Mouse (Mus musculus) myocyte (in vitro differentiated cells): ENCODE measurements around the gene 4930550C14Rik. TPM values are rescaled to one million over a fixed set of nuclear protein-coding genes. Genes with fewer than 3 reads are reported as not detected.

Experiments used
- H3K27me3 ChIP-seq: one replicate; pipeline ENCODE4 v1.6.1; 2011; ENCODE audit not compliant: control insufficient read depth, insufficient read depth, insufficient read length
- H3K36me3 ChIP-seq: one replicate; pipeline ENCODE4 v1.6.1; 2011; ENCODE audit not compliant: control insufficient read depth, insufficient read depth
- H3K4me2 ChIP-seq: one replicate; pipeline ENCODE4 v1.6.1; 2011; ENCODE audit warnings: low read depth, control low read depth
- H3K4me3 ChIP-seq: one replicate; pipeline ENCODE4 v1.5.1; 2011; ENCODE audit warnings: mild to moderate bottlenecking, control low read depth, moderate library complexity
- H3K79me2 ChIP-seq: one replicate; pipeline ENCODE4 v1.6.1; 2011; ENCODE audit not compliant: control insufficient read depth, insufficient read depth
- H3ac ChIP-seq: one replicate; pipeline ENCODE4 v1.6.1; 2011; ENCODE audit not compliant: control insufficient read depth, insufficient read length
- CEBPB ChIP-seq: IDR thresholded peaks from 2 replicates; pipeline ENCODE4 v1.6.1; 2011; ENCODE audit warnings: mild to moderate bottlenecking, moderate library complexity; ENCODE audit not compliant: poor library complexity, insufficient read depth, severe bottlenecking
- E2F4 ChIP-seq: IDR thresholded peaks from one replicate; pipeline ENCODE4 v1.6.1; 2011; ENCODE audit warnings: mild to moderate bottlenecking, control low read depth, moderate library complexity; ENCODE audit not compliant: insufficient read depth
- MAX ChIP-seq: IDR thresholded peaks from one replicate; pipeline ENCODE4 v1.6.1; 2011; ENCODE audit warnings: low read depth, mild to moderate bottlenecking, control low read depth
- MYOD1 ChIP-seq, 3 experiments: IDR thresholded peaks; one replicate each; pipeline ENCODE4 v1.6.1; 2011; ENCODE audit warnings: control low read depth in 2 of 3, low read depth in 2 of 3, mild to moderate bottlenecking in 2 of 3, moderate library complexity in 1 of 3; ENCODE audit not compliant: insufficient read length in 2 of 3, control insufficient read depth in 1 of 3
- MYOG ChIP-seq, 3 experiments: IDR thresholded peaks; one replicate each; pipeline ENCODE4 v1.6.1; 2011; ENCODE audit warnings: control low read depth in 2 of 3, low read depth in 2 of 3, mild to moderate bottlenecking in 2 of 3; ENCODE audit not compliant: insufficient read length in 2 of 3, control insufficient read depth in 1 of 3, insufficient read depth in 1 of 3
- POLR2A ChIP-seq: IDR thresholded peaks from one replicate; pipeline ENCODE4 v1.6.1; 2011; ENCODE audit warnings: low read depth, mild to moderate bottlenecking, control low read depth, moderate library complexity; ENCODE audit not compliant: insufficient read length
- POLR2AphosphoS2 ChIP-seq: IDR thresholded peaks from one replicate; pipeline ENCODE4 v1.6.1; 2011; ENCODE audit warnings: low read depth, control low read depth; ENCODE audit not compliant: insufficient read length
- REST ChIP-seq: IDR thresholded peaks from one replicate; pipeline ENCODE4 v1.6.1; 2011; ENCODE audit warnings: mild to moderate bottlenecking, control low read depth, moderate library complexity; ENCODE audit not compliant: insufficient read depth, insufficient read length
- SRF ChIP-seq: IDR thresholded peaks from one replicate; pipeline ENCODE4 v1.6.1; 2011; ENCODE audit warnings: low read depth; ENCODE audit not compliant: control insufficient read depth, insufficient read length
- TCF12 ChIP-seq: IDR thresholded peaks from one replicate; pipeline ENCODE4 v1.6.1; 2011; ENCODE audit warnings: mild to moderate bottlenecking, control low read depth; ENCODE audit not compliant: poor library complexity, insufficient read depth, severe bottlenecking
- TCF3 ChIP-seq: IDR thresholded peaks from one replicate; pipeline ENCODE4 v1.6.1; 2011; ENCODE audit warnings: low read depth, control low read depth; ENCODE audit not compliant: insufficient read length
- USF1 ChIP-seq: IDR thresholded peaks from one replicate; pipeline ENCODE4 v1.6.1; 2011; ENCODE audit warnings: low read depth, mild to moderate bottlenecking, control low read depth, moderate library complexity
- polyA plus RNA-seq: library from polyadenylated mRNA; unstranded; fragments of >200 nt; fragmentation: generic; extraction: Trizol; gene quantifications from one replicate; pipeline ENCODE4 v1.2.1, GENCODE M21; 2012; ENCODE audit warnings: missing spikeins

The 4930550C14Rik gene
- polyA plus RNA-seq, 1 experiment, result 0.59 TPM

GRCm38 (mm10) chr9:53397685-53398387, 4.3 kb upstream of the 4930550C14Rik start:
- no peak overlapping the region for H3K4me3 ChIP-seq
- H3K4me2 ChIP-seq, result no peak overlapping the region
- no peaks in the 10 kb centered on the region for H3K36me3 ChIP-seq
- no peak overlapping the region for H3ac ChIP-seq
- no peaks in the 10 kb centered on the region for H3K79me2 ChIP-seq
- no peak for TF ChIP-seq MAX
- no peak for TF ChIP-seq SRF
- peak; percentile 55; the same call in 1 of the 2 replicates for TF ChIP-seq CEBPB
- no peak for TF ChIP-seq USF1
- no peak for TF ChIP-seq POLR2AphosphoS2
- no peak for TF ChIP-seq E2F4
- TF ChIP-seq MYOD1 (IDR thresholded peaks at IDR 0.05; ENCODE audit: control insufficient read depth in 1 of 3, insufficient read length in 2 of 3, low read depth in 2 of 3), result no peak
- no peaks in the 10 kb centered on the region for H3K27me3 ChIP-seq

- no peak overlapping the region for H3K4me2 ChIP-seq
- H3K36me3 ChIP-seq, result no peaks in the 10 kb centered on the region
- H3ac ChIP-seq, result no peak overlapping the region
- H3K4me3 ChIP-seq, result no peak overlapping the region
- H3K27me3 ChIP-seq, result no peaks in the 10 kb centered on the region
- H3K79me2 ChIP-seq, result no peaks in the 10 kb centered on the region
- no peak for TF ChIP-seq POLR2AphosphoS2
- TF ChIP-seq TCF12, result no peak
- TF ChIP-seq USF1, result no peak
- no peak for TF ChIP-seq TCF3
- TF ChIP-seq SRF, result no peak
Measured at GRCm38 (mm10) chr9:53398388-53398700, 3.8 kb upstream of the 4930550C14Rik start.

- Histone ChIP-seq H3K4me3 (no peak overlapping the region), H3ac (no peak overlapping the region), H3K79me2 (no peaks in the 10 kb centered on the region), H3K36me3 (no peaks in the 10 kb centered on the region), H3K4me2 (no peak overlapping the region), H3K27me3 (no peaks in the 10 kb centered on the region)
- no peak for TF ChIP-seq TCF3
- no peak for TF ChIP-seq CEBPB
- no peak for TF ChIP-seq MYOG (IDR thresholded peaks at IDR 0.05; ENCODE audit: control insufficient read depth in 1 of 3, insufficient read depth in 1 of 3, insufficient read length in 2 of 3, low read depth in 2 of 3)
- TF ChIP-seq MAX, result no peak
- TF ChIP-seq MYOD1 (IDR thresholded peaks at IDR 0.05; ENCODE audit: control insufficient read depth in 1 of 3, insufficient read length in 2 of 3, low read depth in 2 of 3), result no peak
Measured at GRCm38 (mm10) chr9:53399537-53399936, 2.6 kb upstream of the 4930550C14Rik start.

GRCm38 (mm10) chr9:53400696-53401095, 1.4 kb upstream of the 4930550C14Rik start:
- Histone ChIP-seq H3ac (no peak overlapping the region), H3K79me2 (no peaks in the 10 kb centered on the region), H3K4me3 (no peak overlapping the region), H3K27me3 (no peaks in the 10 kb centered on the region), H3K36me3 (no peaks in the 10 kb centered on the region), H3K4me2 (no peak overlapping the region)
- TF ChIP-seq MAX (no peak), REST (no peak), TCF12 (no peak), MYOD1 (IDR thresholded peaks at IDR 0.05; ENCODE audit: control insufficient read depth in 1 of 3, insufficient read length in 2 of 3, low read depth in 2 of 3) (no peak), USF1 (no peak), E2F4 (no peak), SRF (no peak), TCF3 (no peak), CEBPB (no peak), MYOG (IDR thresholded peaks at IDR 0.05; ENCODE audit: control insufficient read depth in 1 of 3, insufficient read depth in 1 of 3, insufficient read length in 2 of 3, low read depth in 2 of 3) (no peak), POLR2AphosphoS2 (no peak), POLR2A (no peak)

- Histone ChIP-seq H3K4me3 (no peak overlapping the region), H3K36me3 (no peaks in the 10 kb centered on the region), H3K4me2 (no peak overlapping the region), H3K79me2 (no peaks in the 10 kb centered on the region), H3ac (no peak overlapping the region), H3K27me3 (no peaks in the 10 kb centered on the region)
- no peak for TF ChIP-seq REST
- TF ChIP-seq TCF3, result no peak
- TF ChIP-seq E2F4, result no peak
- TF ChIP-seq SRF, result no peak
- no peak for TF ChIP-seq USF1
- TF ChIP-seq MYOG (IDR thresholded peaks at IDR 0.05; ENCODE audit: control insufficient read depth in 1 of 3, insufficient read depth in 1 of 3, insufficient read length in 2 of 3, low read depth in 2 of 3), result no peak
- TF ChIP-seq CEBPB, result no peak
- no peak for TF ChIP-seq POLR2A
- TF ChIP-seq MAX, result no peak
- no peak for TF ChIP-seq TCF12
- TF ChIP-seq MYOD1 (IDR thresholded peaks at IDR 0.05; ENCODE audit: control insufficient read depth in 1 of 3, insufficient read length in 2 of 3, low read depth in 2 of 3), result no peak
- TF ChIP-seq POLR2AphosphoS2, result no peak
Measured at GRCm38 (mm10) chr9:53401146-53401545, 979 bp upstream of the 4930550C14Rik start.
